Mouse (Mus musculus) CD4-positive, CD25-positive, alpha-beta regulatory T cell, adult 4 months (primary cell): ENCODE results near the gene Gna15. TPM values are rescaled to one million over a fixed set of nuclear protein-coding genes. Genes with fewer than 3 reads are reported as not detected.

Source experiments
- ATAC-seq: one replicate; pipeline ENCODE4 v1.8.0; 2017
- polyA plus RNA-seq, 2 experiments: library from polyadenylated mRNA; unstranded; fragments of 100-300 nt; shearing (Covaris generic); gene quantifications; one replicate each; pipeline ENCODE4 v1.2.1; 2017

Gene Gna15
- polyA plus RNA-seq, 2 experiments from 2014 or later: 28.5 to 31.9 TPM

- no peak for ATAC-seq
Measured at GRCm38 (mm10) chr10:81466066-81466465, 58.0 kb downstream of the Gna15 start.

- no peak for ATAC-seq
Measured at GRCm38 (mm10) chr10:81465265-81465645, 58.8 kb downstream of the Gna15 start.

- ATAC-seq: peak; percentile 78
Measured at GRCm38 (mm10) chr10:81464405-81465264, 59.4 kb downstream of the Gna15 start.

GRCm38 (mm10) chr10:81463531-81463930 lies 60.5 kb downstream of the Gna15 start:
- no peak for ATAC-seq

- no peak for ATAC-seq
Measured at GRCm38 (mm10) chr10:81462917-81463316, 61.1 kb downstream of the Gna15 start.

GRCm38 (mm10) chr10:81462415-81462804 lies 61.6 kb downstream of the Gna15 start:
- ATAC-seq: no peak

- ATAC-seq: peak; percentile 51
Measured at GRCm38 (mm10) chr10:81461673-81462414, 62.2 kb downstream of the Gna15 start.

- no peak for ATAC-seq
Measured at GRCm38 (mm10) chr10:81460951-81461350, 63.1 kb downstream of the Gna15 start.

GRCm38 (mm10) chr10:81460471-81460870 lies 63.6 kb downstream of the Gna15 start:
- ATAC-seq: no peak

- no peak for ATAC-seq
Measured at GRCm38 (mm10) chr10:81459399-81459798, 64.6 kb downstream of the Gna15 start.

- ATAC-seq: no peak
Measured at GRCm38 (mm10) chr10:81458267-81458666, 65.8 kb downstream of the Gna15 start.

GRCm38 (mm10) chr10:81457624-81458023 lies 66.4 kb downstream of the Gna15 start:
- no peak for ATAC-seq

GRCm38 (mm10) chr10:81456983-81457563 lies 67.0 kb downstream of the Gna15 start:
- ATAC-seq: no peak

- ATAC-seq: no peak
Measured at GRCm38 (mm10) chr10:81455181-81455895, 68.7 kb downstream of the Gna15 start, which contains the start of gene Nfic. Gene Nfic, minus strand, starts transcription at chr10:81455635.

- ATAC-seq: no peak
Measured at GRCm38 (mm10) chr10:81454106-81454505, 69.9 kb downstream of the Gna15 start.

- ATAC-seq: no peak
Measured at GRCm38 (mm10) chr10:81452947-81453288, 71.1 kb downstream of the Gna15 start.

Other genes starting within 250 kb of the Gna15 start
- 1 to 10 TPM; 2.4 to 2.6 TPM for gene Tjp3, start 232.6 kb downstream of the Gna15 start, polyA plus RNA-seq
- gene Pip5k1c, start 231.3 kb downstream of the Gna15 start, polyA plus RNA-seq: 10 to 100 TPM; 14.6 to 15.1 TPM
- 1 to 10 TPM; 4.2 to 4.7 TPM for gene Cactin, start 203.1 kb downstream of the Gna15 start, polyA plus RNA-seq
- gene Tbxa2r, start 195.5 kb downstream of the Gna15 start, polyA plus RNA-seq: 10 to 100 TPM; 19.3 to 22.0 TPM
- under 1 TPM; 0.15 to 0.28 TPM for gene Gipc3, start 181.0 kb downstream of the Gna15 start, polyA plus RNA-seq
- 10 to 100 TPM; 14.4 to 17.3 TPM for gene Hmg20b, start 173.7 kb downstream of the Gna15 start, polyA plus RNA-seq
- 1 to 10 TPM; 1.3 to 1.5 TPM for gene Mfsd12, start 166.7 kb downstream of the Gna15 start, polyA plus RNA-seq
- gene 4930404N11Rik, start 158.4 kb downstream of the Gna15 start, polyA plus RNA-seq: 1 to 10 TPM in 1 of 2 experiments, under 1 TPM in 1; 0.34 to 2.0 TPM
- 10 to 100 TPM; 12.3 to 16.4 TPM for gene Fzr1, start 145.7 kb downstream of the Gna15 start, polyA plus RNA-seq
- 10 to 100 TPM in 1 of 2 experiments, 1 to 10 TPM in 1; 9.4 to 13.9 TPM for gene Dohh, start 139.8 kb downstream of the Gna15 start, polyA plus RNA-seq
- 1 to 10 TPM; 2.2 to 3.7 TPM for gene Gm48551, start 139.8 kb downstream of the Gna15 start, polyA plus RNA-seq
- gene Gm48552, start 135.2 kb downstream of the Gna15 start, polyA plus RNA-seq: 1 to 10 TPM in 1 of 2 experiments, under 1 TPM in 1; 0.71 to 2.3 TPM
- 10 to 100 TPM in 1 of 2 experiments, 1 to 10 TPM in 1; 9.0 to 10.8 TPM for gene Smim24, start 131.2 kb downstream of the Gna15 start, polyA plus RNA-seq
- gene Nfic, start 68.6 kb downstream of the Gna15 start, polyA plus RNA-seq: 10 to 100 TPM; 14.2 to 19.2 TPM
- 1 to 10 TPM in 1 of 2 experiments, under 1 TPM in 1; 0.53 to 1.1 TPM for gene Celf5, start 41.5 kb downstream of the Gna15 start, polyA plus RNA-seq
- 10 to 100 TPM; 41.9 to 63.2 TPM for gene Ncln, start 27.8 kb downstream of the Gna15 start, polyA plus RNA-seq
- gene S1pr4, start 24.1 kb downstream of the Gna15 start, polyA plus RNA-seq: 10 to 100 TPM; 53.2 to 76.8 TPM
- 10 to 100 TPM; 28.5 to 42.5 TPM for gene Gna11, start 21.0 kb upstream of the Gna15 start, polyA plus RNA-seq
- gene Aes, start 35.3 kb upstream of the Gna15 start, polyA plus RNA-seq: 100 to 1,000 TPM; 103 to 139 TPM
- gene Tle2, start 50.3 kb upstream of the Gna15 start, polyA plus RNA-seq: under 1 TPM in 1 of 2 experiments, not detected in 1; 0.78 TPM
- 1 to 10 TPM in 1 of 2 experiments, not detected in 1; 2.8 TPM for gene Tle6, start 76.8 kb upstream of the Gna15 start, polyA plus RNA-seq
- gene BC025920, start 82.0 kb upstream of the Gna15 start, polyA plus RNA-seq: 1 to 10 TPM; 3.6 to 3.8 TPM
- gene Sirt6, start 103.6 kb upstream of the Gna15 start, polyA plus RNA-seq: 10 to 100 TPM; 24.1 to 26.8 TPM
- 1 to 10 TPM; 1.2 to 3.8 TPM for gene Ankrd24, start 104.3 kb upstream of the Gna15 start, polyA plus RNA-seq
- gene Gm10778, start 124.8 kb upstream of the Gna15 start, polyA plus RNA-seq: 1 to 10 TPM; 7.1 to 7.5 TPM
- 10 to 100 TPM; 18.0 to 19.1 TPM for gene Zfp433, start 180.6 kb upstream of the Gna15 start, polyA plus RNA-seq
- 1 to 10 TPM; 8.6 to 9.7 TPM for gene Gm3055, start 246.9 kb upstream of the Gna15 start, polyA plus RNA-seq